Mouse (Mus musculus): Measurements from ENCODE around the gene Abi2. TPM values are rescaled to one million over a fixed set of nuclear protein-coding genes. Genes with fewer than 3 reads are reported as not detected.

The Abi2 gene
- polyA plus RNA-seq, 1 experiment from 2014 or later, result 66.7 TPM

GRCm38 (mm10) chr1:60492404-60492803, 83.0 kb downstream of the Abi2 start:
- no peak for ATAC-seq (ENCODE audit: low FRiP score, low read depth)
- Histone ChIP-seq H3K9ac (no peak overlapping the region), H3K4me3 (no peak overlapping the region), H3K36me3 (peaks cover 72% of the 10 kb centered on the region), H3K4me2 (replicated peaks) (no peak overlapping the region), H3K9me3 (no peaks in the 10 kb centered on the region), H3K4me1 (no peaks in the 10 kb centered on the region), H3K27ac (no peak overlapping the region), H3K27me3 (replicated peaks) (no peaks in the 10 kb centered on the region)
- 42% methylated on average over 5 of the region's 5 CpGs for WGBS

GRCm38 (mm10) chr1:60493421-60493820, 84.0 kb downstream of the Abi2 start:
- no peak overlapping the region for H3K27ac ChIP-seq
- H3K4me2 ChIP-seq (replicated peaks), result no peak overlapping the region
- H3K36me3 ChIP-seq, result peaks cover 71% of the 10 kb centered on the region
- ATAC-seq (ENCODE audit: low FRiP score, low read depth), result no peak
- no peak overlapping the region for H3K9ac ChIP-seq
- no peaks in the 10 kb centered on the region for H3K4me1 ChIP-seq
- H3K27me3 ChIP-seq (replicated peaks), result no peaks in the 10 kb centered on the region
- no peak overlapping the region for H3K4me3 ChIP-seq
- no peaks in the 10 kb centered on the region for H3K9me3 ChIP-seq
- WGBS, result 93% methylated on average over 6 of the region's 6 CpGs

GRCm38 (mm10) chr1:60503456-60503855, 94.0 kb downstream of the Abi2 start:
- no peaks in the 10 kb centered on the region for H3K27me3 ChIP-seq (replicated peaks)
- H3K4me1 ChIP-seq, result no peaks in the 10 kb centered on the region
- peaks cover 20% of the 10 kb centered on the region; the same call in 1 of the 2 replicates for H3K36me3 ChIP-seq
- no peaks in the 10 kb centered on the region for H3K9me3 ChIP-seq
- WGBS, result 91% methylated on average over 5 of the region's 5 CpGs
- no peak overlapping the region for H3K27ac ChIP-seq
- H3K9ac ChIP-seq, result no peak overlapping the region
- no peak overlapping the region for H3K4me3 ChIP-seq
- H3K4me2 ChIP-seq (replicated peaks), result no peak overlapping the region
- ATAC-seq (ENCODE audit: low FRiP score, low read depth), result no peak

GRCm38 (mm10) chr1:60510584-60510983, 101.2 kb downstream of the Abi2 start:
- H3K4me1 ChIP-seq, result no peaks in the 10 kb centered on the region
- no peak overlapping the region for H3K4me2 ChIP-seq (replicated peaks)
- WGBS, result 78% methylated on average over 2 of the region's 2 CpGs
- no peaks in the 10 kb centered on the region for H3K27me3 ChIP-seq (replicated peaks)
- H3K4me3 ChIP-seq, result no peak overlapping the region
- peaks cover 12% of the 10 kb centered on the region for H3K36me3 ChIP-seq
- H3K27ac ChIP-seq, result no peak overlapping the region
- ATAC-seq (ENCODE audit: low FRiP score, low read depth), result no peak
- H3K9me3 ChIP-seq, result no peaks in the 10 kb centered on the region
- H3K9ac ChIP-seq, result no peak overlapping the region

GRCm38 (mm10) chr1:60530107-60530506, 120.7 kb downstream of the Abi2 start:
- Histone ChIP-seq H3K27me3 (replicated peaks) (no peaks in the 10 kb centered on the region), H3K36me3 (peaks cover 40% of the 10 kb centered on the region), H3K9ac (no peak overlapping the region), H3K4me1 (no peaks in the 10 kb centered on the region), H3K9me3 (no peaks in the 10 kb centered on the region), H3K4me3 (no peak overlapping the region), H3K27ac (no peak overlapping the region), H3K4me2 (replicated peaks) (no peak overlapping the region)
- no peak for ATAC-seq (ENCODE audit: low FRiP score, low read depth)
- 94% methylated on average over 6 of the region's 6 CpGs for WGBS

GRCm38 (mm10) chr1:60530636-60531035, 121.2 kb downstream of the Abi2 start:
- H3K9ac ChIP-seq, result no peak overlapping the region
- H3K36me3 ChIP-seq, result peaks cover 35% of the 10 kb centered on the region
- no peak overlapping the region for H3K4me2 ChIP-seq (replicated peaks)
- no peak overlapping the region for H3K4me3 ChIP-seq
- no peaks in the 10 kb centered on the region for H3K4me1 ChIP-seq
- H3K27me3 ChIP-seq (replicated peaks), result no peaks in the 10 kb centered on the region
- H3K9me3 ChIP-seq, result no peaks in the 10 kb centered on the region
- 91% methylated on average over 2 of the region's 2 CpGs for WGBS
- no peak overlapping the region for H3K27ac ChIP-seq
- ATAC-seq (ENCODE audit: low FRiP score, low read depth), result no peak

Other genes starting within 250 kb of the Abi2 start
- gene Nbeal1, start 229.0 kb upstream of the Abi2 start, polyA plus RNA-seq (2016; fragmentation: Nextera tagmentation; extraction: Ambion mirVana), result 9.0 and 9.9 TPM in 2 replicates
- gene Cyp20a1, start 66.3 kb upstream of the Abi2 start, polyA plus RNA-seq (2016; fragmentation: Nextera tagmentation; extraction: Ambion mirVana), result 26.2 and 27.1 TPM in 2 replicates
- 23.3 and 27.8 TPM in 2 replicates for gene Raph1, start 157.5 kb downstream of the Abi2 start, polyA plus RNA-seq (2016; fragmentation: Nextera tagmentation; extraction: Ambion mirVana)

Data from neural tube, embryonic 12.5 days (tissue).